Mouse (Mus musculus): ENCODE data around the gene Scfd2. TPM values are rescaled to one million over a fixed set of nuclear protein-coding genes. Genes with fewer than 3 reads are reported as not detected.

Scfd2 gene
- polyA plus RNA-seq, 1 experiment from 2014 or later, result 17.1 TPM

DNA sequence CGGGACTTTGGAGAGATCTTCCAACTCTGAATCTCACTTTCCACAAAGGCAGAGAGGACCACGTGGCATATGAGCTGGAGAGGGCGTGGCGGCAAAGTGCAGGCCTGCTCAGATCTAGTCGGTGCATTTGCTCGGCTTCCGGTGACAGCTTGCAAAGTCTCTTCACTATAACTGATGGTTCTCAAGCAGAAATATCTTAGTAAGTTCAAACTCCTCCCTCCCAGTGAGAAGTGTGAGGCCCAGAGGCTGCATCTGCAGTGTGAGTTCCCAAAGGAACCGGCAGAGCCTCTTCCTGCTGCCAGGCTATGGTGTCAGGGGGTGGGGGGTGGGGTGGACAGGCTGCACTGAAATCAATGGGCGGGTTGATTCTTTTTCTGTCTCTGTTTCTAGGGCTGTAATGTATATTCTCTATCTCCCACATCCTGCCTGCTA is 271.2 kb downstream of the Scfd2 start:
- H3K27me3 ChIP-seq, result no peaks in the 10 kb centered on the region
- no peaks in the 10 kb centered on the region for H3K36me3 ChIP-seq
- H3K4me3 ChIP-seq, result no peak overlapping the region
- ATAC-seq (ENCODE audit: low FRiP score, low read depth), result no peak
- H3K9ac ChIP-seq, result 0 out of 2 replicates have a peak overlapping the region, but pooled peaks have one; percentile 13
- peak overlapping the region; percentile 48; the same call in 1 of the 2 replicates for H3K27ac ChIP-seq
- H3K4me1 ChIP-seq, result peaks cover 41% of the 10 kb centered on the region
- H3K4me2 ChIP-seq (replicated peaks), result no peak overlapping the region
- H3K9me3 ChIP-seq, result no peaks in the 10 kb centered on the region
- WGBS, result 40% methylated on average over 9 of the region's 9 CpGs

DNA sequence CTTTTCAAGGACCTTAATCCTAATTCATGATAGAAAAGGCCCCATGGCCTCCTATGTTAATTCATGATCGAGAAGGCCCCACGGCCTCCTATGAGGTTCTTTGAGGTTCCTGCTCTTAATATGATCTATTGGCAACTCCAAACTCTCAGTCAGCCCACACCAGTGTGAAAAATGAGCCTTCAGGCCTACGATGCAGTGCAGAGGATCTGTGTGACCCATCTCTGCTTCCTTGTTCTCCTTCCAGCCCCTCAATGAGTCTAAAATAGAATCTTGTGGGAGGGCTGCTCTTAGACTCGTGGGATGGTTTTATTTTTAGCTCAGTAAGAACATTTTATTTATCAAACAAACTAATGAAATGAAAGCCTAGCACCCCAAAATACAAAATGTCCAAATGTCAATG is 274.9 kb downstream of the Scfd2 start:
- no peak for ATAC-seq (ENCODE audit: low FRiP score, low read depth)
- Histone ChIP-seq H3K4me1 (peaks cover 42% of the 10 kb centered on the region), H3K9ac (no peak overlapping the region), H3K9me3 (no peaks in the 10 kb centered on the region), H3K4me3 (no peak overlapping the region), H3K36me3 (no peaks in the 10 kb centered on the region), H3K4me2 (replicated peaks) (no peak overlapping the region), H3K27me3 (no peaks in the 10 kb centered on the region), H3K27ac (no peak overlapping the region)
- 76% methylated on average over 4 of the region's 4 CpGs for WGBS

DNA sequence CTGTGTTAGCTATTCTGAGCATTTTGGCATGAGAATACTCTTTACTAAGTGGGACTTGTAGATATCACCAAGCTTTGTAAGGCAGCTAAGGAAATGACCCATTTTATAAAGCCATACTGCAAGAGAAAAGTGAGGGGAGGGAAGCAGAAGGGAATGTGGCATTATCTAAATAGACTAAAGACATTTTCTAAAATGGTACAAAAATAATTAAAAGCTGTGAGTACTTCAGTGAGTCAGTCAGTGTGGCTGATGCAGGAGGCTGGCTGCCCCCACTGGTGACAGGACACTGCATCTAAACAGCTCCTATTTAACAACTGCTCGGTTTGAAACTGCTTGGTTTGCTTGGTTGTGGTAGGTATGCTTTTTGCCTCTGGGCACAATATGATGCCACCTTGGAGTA is 276.6 kb downstream of the Scfd2 start:
- Histone ChIP-seq H3K27ac (no peak overlapping the region), H3K36me3 (no peaks in the 10 kb centered on the region), H3K27me3 (no peaks in the 10 kb centered on the region), H3K4me2 (replicated peaks) (no peak overlapping the region), H3K4me1 (peaks cover 43% of the 10 kb centered on the region), H3K9ac (no peak overlapping the region), H3K9me3 (no peaks in the 10 kb centered on the region), H3K4me3 (no peak overlapping the region)
- no peak for ATAC-seq (ENCODE audit: low FRiP score, low read depth)
- WGBS, result 60% methylated on average over 1 of the region's 1 CpGs

DNA sequence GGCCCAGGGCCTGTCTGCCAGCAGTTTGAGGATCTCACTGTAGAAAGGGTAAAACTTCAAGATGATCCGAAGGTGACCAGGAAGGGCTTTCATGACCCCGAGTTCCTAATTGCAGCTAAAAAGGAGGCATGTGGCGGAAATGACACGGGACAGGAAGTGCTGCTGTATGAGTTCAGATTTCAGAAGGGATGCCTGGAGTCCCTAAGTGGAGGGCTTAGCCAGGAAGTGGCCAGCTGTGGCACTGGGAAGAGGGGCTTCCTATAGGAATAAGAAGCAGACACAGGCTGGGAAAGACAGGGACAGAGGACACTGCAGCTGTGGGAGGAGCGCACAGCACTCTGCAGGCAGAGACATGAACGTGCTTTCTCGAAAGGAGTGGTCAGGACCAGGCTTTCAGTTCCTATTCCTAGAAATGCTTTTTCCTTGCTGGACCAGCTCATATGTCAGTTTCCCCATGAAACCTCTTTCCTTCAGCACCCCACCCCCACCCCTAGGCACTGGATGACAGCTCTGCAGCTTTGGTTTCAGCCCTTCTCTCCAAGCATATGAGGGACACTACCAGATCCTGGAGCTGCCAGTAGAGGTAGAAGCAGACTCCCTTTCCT is 277.7 kb downstream of the Scfd2 start:
- 22% methylated on average over 7 of the region's 7 CpGs for WGBS
- H3K4me3 ChIP-seq, result no peak overlapping the region
- H3K27me3 ChIP-seq, result no peaks in the 10 kb centered on the region
- ATAC-seq (ENCODE audit: low FRiP score, low read depth), result no peak
- peak overlapping the region; percentile 1; the same call in 1 of the 2 replicates for H3K9ac ChIP-seq
- no peak overlapping the region for H3K4me2 ChIP-seq (replicated peaks)
- no peaks in the 10 kb centered on the region for H3K9me3 ChIP-seq
- peaks cover 44% of the 10 kb centered on the region for H3K4me1 ChIP-seq
- no peaks in the 10 kb centered on the region for H3K36me3 ChIP-seq
- no peak overlapping the region for H3K27ac ChIP-seq

DNA sequence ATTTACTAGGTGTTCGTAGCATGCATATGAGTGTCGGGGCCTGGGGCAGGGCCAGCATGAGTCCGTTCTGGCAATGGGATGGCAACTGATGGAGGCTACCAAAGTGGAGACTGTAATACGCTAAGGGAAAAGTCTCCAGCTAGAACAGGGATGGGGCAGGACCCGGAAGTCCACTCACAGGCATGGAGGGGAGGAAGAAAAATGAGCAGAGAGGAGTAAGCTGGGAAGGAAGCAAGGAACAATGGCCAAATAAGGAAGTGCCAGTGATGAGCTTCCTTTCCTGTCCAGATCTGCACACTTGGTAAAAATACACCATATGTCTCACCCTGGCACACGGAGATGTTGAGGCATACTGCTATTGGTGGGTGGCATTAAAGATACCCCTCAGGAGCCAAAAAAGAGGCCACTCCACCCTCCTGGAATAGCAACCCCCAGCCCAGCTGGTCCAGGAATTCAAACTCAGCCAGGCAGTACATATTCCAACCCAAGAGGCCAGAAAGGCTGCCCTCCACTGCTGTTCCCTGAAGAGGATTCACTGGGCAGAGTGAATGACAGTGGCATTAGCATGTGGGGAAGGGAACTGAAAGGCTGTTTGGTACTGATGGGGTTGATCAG is 278.8 kb downstream of the Scfd2 start:
- ATAC-seq (ENCODE audit: low FRiP score, low read depth), result no peak
- no peak overlapping the region for H3K4me2 ChIP-seq (replicated peaks)
- peaks cover 41% of the 10 kb centered on the region for H3K4me1 ChIP-seq
- H3K9me3 ChIP-seq, result no peaks in the 10 kb centered on the region
- WGBS, result 79% methylated on average over 6 of the region's 6 CpGs
- H3K4me3 ChIP-seq, result no peak overlapping the region
- no peaks in the 10 kb centered on the region for H3K27me3 ChIP-seq
- H3K9ac ChIP-seq, result no peak overlapping the region
- H3K36me3 ChIP-seq, result no peaks in the 10 kb centered on the region
- no peak overlapping the region for H3K27ac ChIP-seq

DNA sequence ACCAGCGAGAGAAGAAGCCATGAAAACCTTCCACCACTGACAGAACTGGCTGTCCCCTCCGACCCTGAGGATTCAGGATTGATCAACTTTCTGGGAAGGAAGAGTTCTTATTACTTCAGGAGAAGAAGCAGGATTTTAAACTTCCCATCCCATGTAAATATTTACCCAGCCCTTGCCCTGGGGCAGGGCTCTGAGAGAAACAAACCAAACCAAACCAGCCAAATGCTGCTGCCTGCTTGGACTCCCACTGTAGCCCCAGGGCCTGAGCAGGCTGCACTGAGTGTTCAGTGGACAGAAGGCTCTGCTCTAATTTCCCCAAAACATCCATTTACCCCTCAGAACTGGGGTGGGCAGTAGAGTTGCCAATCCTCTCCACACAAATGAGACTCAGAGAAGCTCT is 280.6 kb downstream of the Scfd2 start:
- Histone ChIP-seq H3K4me2 (replicated peaks) (no peak overlapping the region), H3K9me3 (no peaks in the 10 kb centered on the region), H3K27ac (peak overlapping the region; percentile 44; the same call in 1 of the 2 replicates), H3K4me1 (peaks cover 57% of the 10 kb centered on the region), H3K27me3 (no peaks in the 10 kb centered on the region), H3K9ac (peak overlapping the region; percentile 53), H3K36me3 (no peaks in the 10 kb centered on the region), H3K4me3 (no peak overlapping the region)
- no peak for ATAC-seq (ENCODE audit: low FRiP score, low read depth)
- WGBS, result 69% methylated on average over 2 of the region's 2 CpGs

DNA sequence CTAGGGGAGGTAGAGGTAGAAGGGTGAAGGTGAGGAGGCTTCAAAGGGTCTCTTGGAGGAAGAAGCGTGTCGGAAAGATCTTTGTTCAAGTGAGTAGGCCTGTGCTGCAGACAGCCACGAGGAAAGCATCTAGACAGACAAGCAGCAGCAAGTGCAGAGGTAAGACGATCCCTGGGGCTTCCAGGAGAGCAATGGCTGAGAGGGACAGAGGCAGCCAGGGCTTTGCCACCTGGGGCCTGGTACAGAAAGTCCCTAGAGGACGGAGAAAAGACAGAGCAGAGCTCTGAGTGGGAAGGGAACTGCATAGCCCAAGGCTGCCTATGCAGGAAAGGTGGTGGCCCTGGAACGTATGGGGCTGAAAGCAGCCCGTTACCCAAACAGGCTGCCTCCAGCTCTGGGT is 281.3 kb downstream of the Scfd2 start:
- no peaks in the 10 kb centered on the region for H3K9me3 ChIP-seq
- no peaks in the 10 kb centered on the region for H3K27me3 ChIP-seq
- H3K27ac ChIP-seq, result peak overlapping the region; percentile 44; the same call in 1 of the 2 replicates
- 31% methylated on average over 7 of the region's 7 CpGs for WGBS
- no peak overlapping the region for H3K4me3 ChIP-seq
- H3K36me3 ChIP-seq, result no peaks in the 10 kb centered on the region
- peaks cover 57% of the 10 kb centered on the region for H3K4me1 ChIP-seq
- ATAC-seq (ENCODE audit: low FRiP score, low read depth), result no peak
- H3K4me2 ChIP-seq (replicated peaks), result no peak overlapping the region
- peak overlapping the region; percentile 53 for H3K9ac ChIP-seq

DNA sequence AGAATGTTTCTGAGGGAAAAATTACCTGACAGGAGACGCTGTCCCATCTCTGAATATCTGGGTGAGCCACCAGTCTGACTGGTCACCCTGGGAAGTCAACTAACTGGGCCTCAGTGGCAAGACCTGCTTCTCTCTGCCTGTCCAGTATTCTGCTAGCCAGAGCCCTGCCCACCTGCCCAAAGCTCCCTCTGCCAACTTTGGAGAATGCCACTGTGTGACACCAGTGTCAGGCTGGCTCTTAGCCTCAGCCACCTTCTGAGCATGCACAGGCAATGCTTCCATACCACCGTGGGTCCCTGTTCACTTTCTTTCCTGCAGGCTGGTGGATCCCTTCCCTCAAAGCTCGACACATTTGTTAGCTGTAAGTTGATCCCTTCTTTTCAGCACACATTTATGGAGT is 281.8 kb downstream of the Scfd2 start:
- Histone ChIP-seq H3K4me3 (no peak overlapping the region), H3K27me3 (no peaks in the 10 kb centered on the region), H3K9me3 (no peaks in the 10 kb centered on the region), H3K4me1 (peaks cover 61% of the 10 kb centered on the region), H3K9ac (no peak overlapping the region), H3K27ac (peak overlapping the region; percentile 44; the same call in 1 of the 2 replicates), H3K36me3 (no peaks in the 10 kb centered on the region), H3K4me2 (replicated peaks) (no peak overlapping the region)
- WGBS, result 42% methylated on average over 3 of the region's 3 CpGs
- ATAC-seq (ENCODE audit: low FRiP score, low read depth), result no peak

DNA sequence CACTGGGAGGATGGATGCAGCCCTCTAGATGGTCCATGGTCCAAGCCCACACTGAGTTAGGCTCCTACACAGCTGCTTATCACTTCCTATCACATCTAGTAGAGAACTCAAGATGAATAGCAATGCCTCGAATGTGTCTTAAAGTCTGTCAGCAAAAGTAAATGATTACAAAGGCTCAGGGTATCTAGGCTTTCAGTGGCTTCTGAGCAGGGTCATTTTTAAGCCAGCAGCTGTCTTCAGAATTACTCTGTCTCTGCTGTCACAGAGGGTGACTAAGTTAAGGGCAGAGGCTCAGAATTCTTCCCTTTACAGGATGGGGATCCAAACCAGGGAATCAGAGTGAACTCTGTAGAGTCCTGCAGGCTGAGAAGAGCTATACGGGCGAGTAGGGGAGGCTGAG is 284.6 kb downstream of the Scfd2 start:
- no peak overlapping the region for H3K9ac ChIP-seq
- H3K27me3 ChIP-seq, result no peaks in the 10 kb centered on the region
- no peak overlapping the region; the same call in 1 of the 2 replicates for H3K27ac ChIP-seq
- H3K36me3 ChIP-seq, result no peaks in the 10 kb centered on the region
- no peak overlapping the region for H3K4me3 ChIP-seq
- 72% methylated on average over 3 of the region's 3 CpGs for WGBS
- H3K9me3 ChIP-seq, result no peaks in the 10 kb centered on the region
- no peak for ATAC-seq (ENCODE audit: low FRiP score, low read depth)
- H3K4me2 ChIP-seq (replicated peaks), result no peak overlapping the region
- peaks cover 42% of the 10 kb centered on the region for H3K4me1 ChIP-seq

DNA sequence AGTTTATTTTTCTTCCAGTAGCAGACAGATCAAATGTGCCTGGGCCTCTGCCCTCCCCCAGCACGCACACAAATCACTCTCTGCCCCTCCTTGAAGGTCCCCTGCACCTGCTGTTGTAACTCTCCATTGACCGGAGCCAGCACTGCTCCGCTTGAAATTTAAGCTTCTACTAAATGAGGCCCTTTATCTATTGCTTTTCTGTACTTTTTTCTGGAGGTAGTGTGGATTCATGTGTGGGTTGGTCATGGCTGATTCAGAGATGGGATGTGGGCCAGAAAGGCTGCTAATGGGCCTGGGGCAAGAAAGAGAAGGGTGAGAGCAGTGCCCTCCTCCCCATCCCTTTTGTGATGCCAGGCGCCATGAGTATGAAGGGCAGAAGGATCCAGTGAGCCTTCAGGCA is 285.1 kb downstream of the Scfd2 start:
- peaks cover 40% of the 10 kb centered on the region for H3K4me1 ChIP-seq
- no peak overlapping the region for H3K4me2 ChIP-seq (replicated peaks)
- no peaks in the 10 kb centered on the region for H3K27me3 ChIP-seq
- H3K9ac ChIP-seq, result no peak overlapping the region
- 64% methylated on average over 4 of the region's 4 CpGs for WGBS
- no peak overlapping the region for H3K4me3 ChIP-seq
- peak; percentile 52; the same call in 1 of the 2 replicates for ATAC-seq (ENCODE audit: low FRiP score, low read depth)
- no peaks in the 10 kb centered on the region for H3K9me3 ChIP-seq
- no peaks in the 10 kb centered on the region for H3K36me3 ChIP-seq
- no peak overlapping the region; the same call in 1 of the 2 replicates for H3K27ac ChIP-seq

DNA sequence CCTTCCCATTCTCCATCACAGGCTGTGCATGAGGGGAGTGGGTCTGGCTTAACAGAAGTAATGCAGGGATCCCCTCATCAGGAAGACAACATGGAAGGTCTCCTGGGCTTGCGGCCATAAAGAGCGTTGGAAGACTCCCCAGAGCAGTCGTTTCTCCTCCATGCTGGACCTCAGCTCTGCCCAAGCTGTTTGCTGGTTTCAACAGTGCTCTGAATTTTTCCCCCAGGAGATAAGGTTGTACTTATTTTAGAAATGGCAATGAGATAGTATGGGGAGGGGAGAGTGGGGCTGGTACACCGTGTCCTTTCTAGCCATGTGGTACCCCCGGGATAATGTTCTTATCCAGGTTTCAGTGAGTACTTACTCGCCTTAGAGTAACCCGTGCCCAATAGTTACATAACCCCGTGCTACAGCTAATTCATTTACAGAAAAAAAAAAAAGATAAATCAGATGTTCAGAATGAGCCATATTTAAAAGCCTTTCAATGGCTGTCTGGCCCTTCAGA is 285.9 kb downstream of the Scfd2 start:
- Histone ChIP-seq H3K4me2 (replicated peaks) (no peak overlapping the region), H3K4me1 (peaks cover 36% of the 10 kb centered on the region), H3K4me3 (no peak overlapping the region), H3K9ac (no peak overlapping the region), H3K27ac (no peak overlapping the region), H3K9me3 (no peaks in the 10 kb centered on the region), H3K27me3 (no peaks in the 10 kb centered on the region), H3K36me3 (no peaks in the 10 kb centered on the region)
- ATAC-seq (ENCODE audit: low FRiP score, low read depth), result no peak
- 88% methylated on average over 8 of the region's 8 CpGs for WGBS

DNA sequence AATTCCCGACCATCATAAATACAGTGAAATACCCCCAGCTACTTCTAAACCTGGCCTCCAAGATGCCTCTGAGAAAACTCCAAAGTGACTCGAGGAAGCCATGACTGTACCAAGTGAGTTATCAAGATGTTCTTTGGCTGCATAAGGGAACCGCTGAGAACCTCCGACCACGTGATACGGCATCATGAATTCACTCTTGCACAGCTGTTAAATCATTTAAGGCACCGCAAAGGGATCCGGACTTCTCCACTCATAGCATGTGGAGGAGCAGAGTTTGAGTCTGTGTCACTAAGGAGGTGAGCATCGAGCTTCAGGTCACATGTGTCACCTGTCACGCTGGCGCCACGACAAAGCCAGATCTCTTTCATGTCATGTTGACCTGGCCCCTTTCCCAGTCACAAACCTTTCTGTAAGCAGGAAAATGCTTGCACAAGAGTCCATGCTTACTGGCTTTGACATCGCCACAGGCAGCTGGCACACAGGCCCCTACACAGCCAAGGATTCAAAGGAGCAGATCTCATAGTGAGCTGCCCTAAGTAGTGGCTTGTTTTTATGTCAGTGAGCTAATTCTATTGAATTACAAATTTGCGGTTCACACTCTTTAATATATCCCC is 287.0 kb downstream of the Scfd2 start:
- H3K4me2 ChIP-seq (replicated peaks), result no peak overlapping the region
- H3K4me3 ChIP-seq, result no peak overlapping the region
- H3K9me3 ChIP-seq, result no peaks in the 10 kb centered on the region
- peaks cover 28% of the 10 kb centered on the region for H3K4me1 ChIP-seq
- WGBS, result 81% methylated on average over 14 of the region's 14 CpGs
- H3K27me3 ChIP-seq, result no peaks in the 10 kb centered on the region
- no peak for ATAC-seq (ENCODE audit: low FRiP score, low read depth)
- H3K9ac ChIP-seq, result no peak overlapping the region
- no peaks in the 10 kb centered on the region for H3K36me3 ChIP-seq
- no peak overlapping the region for H3K27ac ChIP-seq

Measured in limb, embryonic 13.5 days (tissue).